ENCODE assay signal across 24 mouse cellular contexts in the genomic region with DNA sequence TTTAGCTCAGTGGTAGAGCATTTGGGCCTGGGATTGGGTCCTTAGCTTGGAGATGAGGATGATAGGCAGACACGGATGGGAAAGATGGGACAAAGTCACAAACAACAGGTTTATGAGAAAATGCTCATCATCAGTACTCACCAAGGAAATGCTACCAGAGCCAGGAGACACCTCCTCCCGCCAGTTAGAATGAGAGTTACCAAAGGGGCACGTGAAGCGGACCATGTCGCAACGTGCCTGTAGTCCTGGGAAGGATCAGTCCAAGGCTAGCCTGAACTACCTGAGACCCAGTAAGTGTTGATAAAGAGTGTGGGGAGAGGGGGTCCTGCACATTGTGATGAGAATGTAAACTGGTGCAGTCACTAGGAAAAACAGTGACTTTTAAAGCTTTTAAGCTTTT. TPM values are rescaled to one million over a fixed set of nuclear protein-coding genes. Genes with fewer than 3 reads are reported as not detected.
A peak's percentile ranks its signal among the peaks of the same experiment; 100 is the strongest.
DNase-seq lines count a peak whose midpoint lies in the region; ATAC-seq lines count a peak whose summit lies in the region.
"Had no signal": no experiment of that assay in that cellular context is flagged by ENCODE, and none has a peak within 500 bp of the region (broad histone marks: within the 10 kb centered on the region; RNA-seq: fewer than 3 reads in every experiment).

No protein-coding gene starts in this region.

- H3K4me2 ChIP-seq in liver, embryonic 12.5 days = no peak overlapping the region
- H3K4me2 ChIP-seq in liver, embryonic 15.5 days = no peak overlapping the region
- H3K4me2 ChIP-seq: kidney, embryonic 15.5 days; limb, embryonic 12.5 days; lung, embryonic 14.5 days; midbrain, embryonic 15.5 days; neural tube, embryonic 13.5 days had no signal

- no peaks in the 10 kb centered on the region for H3K27me3 ChIP-seq in liver, embryonic 12.5 days (replicated peaks)
- H3K27me3 ChIP-seq in liver, embryonic 15.5 days = no peaks in the 10 kb centered on the region
- H3K27me3 ChIP-seq: kidney, embryonic 15.5 days; limb, embryonic 12.5 days; midbrain, embryonic 15.5 days; neural tube, embryonic 13.5 days had no signal

- H3K4me3 ChIP-seq in liver, embryonic 12.5 days = no peak overlapping the region
- H3K4me3 ChIP-seq in liver, embryonic 15.5 days (replicated peaks) = no peak overlapping the region
- H3K4me3 ChIP-seq: kidney, embryonic 15.5 days; limb, embryonic 12.5 days; midbrain, embryonic 15.5 days; myocyte; neural tube, embryonic 13.5 days had no signal

- WGBS in liver, embryonic 12.5 days (ENCODE audit: insufficient replicate concordance) = 84% methylated on average over 6 of the region's 6 CpGs
- 82% methylated on average over 6 of the region's 6 CpGs for WGBS in liver, embryonic 15.5 days (ENCODE audit: insufficient replicate concordance)

- H3K9me3 ChIP-seq in liver, embryonic 12.5 days (replicated peaks) = no peaks in the 10 kb centered on the region
- no peaks in the 10 kb centered on the region for H3K9me3 ChIP-seq in liver, embryonic 15.5 days (replicated peaks)
- H3K9me3 ChIP-seq: kidney, embryonic 15.5 days; limb, embryonic 12.5 days; midbrain, embryonic 15.5 days; neural tube, embryonic 13.5 days had no signal

- H3K27ac ChIP-seq in liver, embryonic 12.5 days = peak overlapping the region; percentile 96
- peak overlapping the region; percentile 97 for H3K27ac ChIP-seq in liver, embryonic 15.5 days (replicated peaks)
- H3K27ac ChIP-seq: kidney, embryonic 15.5 days; limb, embryonic 12.5 days; midbrain, embryonic 15.5 days; neural tube, embryonic 13.5 days had no signal

- peak; percentile 49 for DNase-seq in kidney, adult 11 months
- DNase-seq in kidney, postnatal 4 days = no peak
- no peak for DNase-seq in liver
- no peak for DNase-seq in cerebellum, postnatal 10 days
- DNase-seq in right cerebral cortex, postnatal 25 days = no peak
- DNase-seq: adrenal gland, adult 8-10 months; cerebellum, adult 11-12 months; cerebellum, postnatal 14 days; forebrain, postnatal 0 days; gastrocnemius, postnatal 14 days; heart, adult 18-20 months; lung, embryonic 14.5 days; lung, postnatal 4 days; retina, postnatal 1 day; right cerebral cortex, postnatal 4 days; thymus, postnatal 25 days had no signal

- no peak for ATAC-seq in liver, embryonic 12.5 days
- ATAC-seq in liver, embryonic 15.5 days (ENCODE audit: insufficient read depth) = no peak
- ATAC-seq: activated CD4-positive, CD25-positive, alpha-beta regulatory T cell, adult 4 months; forebrain, postnatal 0 days; midbrain, embryonic 15.5 days had no signal

- peaks cover 67% of the 10 kb centered on the region for H3K4me1 ChIP-seq in liver, embryonic 12.5 days
- H3K4me1 ChIP-seq in liver, embryonic 15.5 days (replicated peaks) = peaks cover 76% of the 10 kb centered on the region
- H3K4me1 ChIP-seq: kidney, embryonic 15.5 days; limb, embryonic 12.5 days; midbrain, embryonic 15.5 days had no signal

- no peaks in the 10 kb centered on the region for H3K36me3 ChIP-seq in liver, embryonic 12.5 days
- 0 out of 2 replicates have a peak, but pooled peaks cover 2% of the 10 kb centered on the region for H3K36me3 ChIP-seq in liver, embryonic 15.5 days (replicated peaks)
- H3K36me3 ChIP-seq: kidney, embryonic 15.5 days; limb, embryonic 12.5 days; midbrain, embryonic 15.5 days; neural tube, embryonic 13.5 days had no signal

- H3K9ac ChIP-seq in liver, embryonic 12.5 days = no peak overlapping the region
- H3K9ac ChIP-seq in liver, embryonic 15.5 days = no peak overlapping the region
- H3K9ac ChIP-seq: forebrain, postnatal 0 days; kidney, embryonic 15.5 days; limb, embryonic 12.5 days; lung, embryonic 14.5 days; midbrain, embryonic 15.5 days; neural tube, embryonic 13.5 days had no signal

RNA-seq across cellular contexts. Expression of gene Lrfn4, which starts 44.7 kb away (rescaled TPM):
- polyA plus RNA-seq in liver, embryonic 12.5 days (2016; fragmentation: Nextera tagmentation; extraction: Ambion mirVana) = 2.6 and 2.7 TPM in 2 replicates
- polyA plus RNA-seq in liver, embryonic 15.5 days (2015; fragmentation: Nextera tagmentation; extraction: Ambion mirVana) = 0.43 and 0.46 TPM in 2 replicates

RNA-seq across cellular contexts. Expression of gene Rce1, which starts 54.6 kb away (rescaled TPM):
- 35.9 and 39.3 TPM in 2 replicates for polyA plus RNA-seq in liver, embryonic 12.5 days (2016; fragmentation: Nextera tagmentation; extraction: Ambion mirVana)
- 24.1 and 25.3 TPM in 2 replicates for polyA plus RNA-seq in liver, embryonic 15.5 days (2015; fragmentation: Nextera tagmentation; extraction: Ambion mirVana)
